Mouse (Mus musculus): ENCODE data around the gene Chn2. TPM values are rescaled to one million over a fixed set of nuclear protein-coding genes. Genes with fewer than 3 reads are reported as not detected.

Chn2 gene
- polyA plus RNA-seq (2015; fragmentation: Nextera tagmentation; extraction: Ambion mirVana), result 29.2 and 32.4 TPM in 2 replicates

- Histone ChIP-seq H3K9ac (ENCODE audit: low read depth, low read length) (peak within 1 kb of the TSS; percentile 95), H3K9me3 (replicated peaks; ENCODE audit: control insufficient read depth, low read length, poor library complexity, severe bottlenecking) (no peaks in the 10 kb centered on the region), H3K36me3 (ENCODE audit: control insufficient read depth, insufficient read depth, low read length) (no peaks in the 10 kb centered on the region), H3K4me2 (ENCODE audit: low read length) (peak within 1 kb of the TSS; percentile 83), H3K4me1 (ENCODE audit: control insufficient read depth, insufficient read depth, low read length) (peaks cover 29% of the 10 kb centered on the region), H3K27me3 (ENCODE audit: control insufficient read depth, insufficient read depth, low read depth, low read length) (no peaks in the 10 kb centered on the region), H3K27ac (ENCODE audit: low read length) (peak within 1 kb of the TSS; percentile 98), H3K4me3 (ENCODE audit: low read depth, low read length) (peak within 1 kb of the TSS; percentile 79)
- under 1% methylated on average over 40 of the region's 43 CpGs for WGBS
- ATAC-seq, result peak; percentile 84
Measured at GRCm38 (mm10) chr6:54039357-54039804, at the start of gene Chn2. Chn2 (plus strand) TSS chr6:54039554.

- H3K4me2 ChIP-seq (ENCODE audit: low read length), result no peak overlapping the region
- ATAC-seq, result no peak
- no peak overlapping the region for H3K9ac ChIP-seq (ENCODE audit: low read depth, low read length)
- no peak overlapping the region for H3K4me3 ChIP-seq (ENCODE audit: low read depth, low read length)
- no peak overlapping the region for H3K27ac ChIP-seq (ENCODE audit: low read length)
- H3K9me3 ChIP-seq (replicated peaks; ENCODE audit: control insufficient read depth, low read length, poor library complexity, severe bottlenecking), result no peaks in the 10 kb centered on the region
- H3K27me3 ChIP-seq (ENCODE audit: control insufficient read depth, insufficient read depth, low read depth, low read length), result no peaks in the 10 kb centered on the region
- H3K4me1 ChIP-seq (ENCODE audit: control insufficient read depth, insufficient read depth, low read length), result no peaks in the 10 kb centered on the region
- H3K36me3 ChIP-seq (ENCODE audit: control insufficient read depth, insufficient read depth, low read length), result no peaks in the 10 kb centered on the region
- WGBS, result 75% methylated on average over 3 of the region's 3 CpGs
Measured at GRCm38 (mm10) chr6:53992386-53992785, 47.0 kb upstream of the Chn2 start.

- Histone ChIP-seq H3K27me3 (ENCODE audit: control insufficient read depth, insufficient read depth, low read depth, low read length) (no peaks in the 10 kb centered on the region), H3K4me2 (ENCODE audit: low read length) (no peak overlapping the region), H3K4me1 (ENCODE audit: control insufficient read depth, insufficient read depth, low read length) (no peaks in the 10 kb centered on the region), H3K4me3 (ENCODE audit: low read depth, low read length) (no peak overlapping the region), H3K27ac (ENCODE audit: low read length) (no peak overlapping the region), H3K9me3 (replicated peaks; ENCODE audit: control insufficient read depth, low read length, poor library complexity, severe bottlenecking) (no peaks in the 10 kb centered on the region), H3K9ac (ENCODE audit: low read depth, low read length) (no peak overlapping the region), H3K36me3 (ENCODE audit: control insufficient read depth, insufficient read depth, low read length) (no peaks in the 10 kb centered on the region)
- no peak for ATAC-seq
- WGBS, result 69% methylated on average over 4 of the region's 4 CpGs
Measured at GRCm38 (mm10) chr6:53995519-53995918, 43.8 kb upstream of the Chn2 start.

GRCm38 (mm10) chr6:53996226-53996955, 43.0 kb upstream of the Chn2 start:
- no peaks in the 10 kb centered on the region for H3K27me3 ChIP-seq (ENCODE audit: control insufficient read depth, insufficient read depth, low read depth, low read length)
- H3K4me2 ChIP-seq (ENCODE audit: low read length), result no peak overlapping the region
- 0 out of 2 replicates have a peak, but pooled peaks cover 3% of the 10 kb centered on the region for H3K9me3 ChIP-seq (replicated peaks; ENCODE audit: control insufficient read depth, low read length, poor library complexity, severe bottlenecking)
- H3K36me3 ChIP-seq (ENCODE audit: control insufficient read depth, insufficient read depth, low read length), result no peaks in the 10 kb centered on the region
- ATAC-seq, result no peak
- H3K9ac ChIP-seq (ENCODE audit: low read depth, low read length), result no peak overlapping the region
- no peak overlapping the region for H3K4me3 ChIP-seq (ENCODE audit: low read depth, low read length)
- H3K4me1 ChIP-seq (ENCODE audit: control insufficient read depth, insufficient read depth, low read length), result no peaks in the 10 kb centered on the region
- 95% methylated on average over 3 of the region's 3 CpGs for WGBS
- H3K27ac ChIP-seq (ENCODE audit: low read length), result no peak overlapping the region

- Histone ChIP-seq H3K27me3 (ENCODE audit: control insufficient read depth, insufficient read depth, low read depth, low read length) (no peaks in the 10 kb centered on the region), H3K4me3 (ENCODE audit: low read depth, low read length) (no peak overlapping the region), H3K4me1 (ENCODE audit: control insufficient read depth, insufficient read depth, low read length) (peaks cover 8% of the 10 kb centered on the region; the same call in 1 of the 2 replicates), H3K27ac (ENCODE audit: low read length) (no peak overlapping the region), H3K9ac (ENCODE audit: low read depth, low read length) (no peak overlapping the region), H3K9me3 (replicated peaks; ENCODE audit: control insufficient read depth, low read length, poor library complexity, severe bottlenecking) (0 out of 2 replicates have a peak, but pooled peaks cover 3% of the 10 kb centered on the region), H3K36me3 (ENCODE audit: control insufficient read depth, insufficient read depth, low read length) (no peaks in the 10 kb centered on the region), H3K4me2 (ENCODE audit: low read length) (no peak overlapping the region)
- no peak for ATAC-seq
- WGBS, result 79% methylated on average over 4 of the region's 4 CpGs
Measured at GRCm38 (mm10) chr6:54005302-54005701, 34.1 kb upstream of the Chn2 start.

GRCm38 (mm10) chr6:54008448-54009120, 30.8 kb upstream of the Chn2 start:
- Histone ChIP-seq H3K27ac (ENCODE audit: low read length) (peak overlapping the region; percentile 30; the same call in 1 of the 2 replicates), H3K4me3 (ENCODE audit: low read depth, low read length) (peak overlapping the region; percentile 2; the same call in 1 of the 2 replicates), H3K36me3 (ENCODE audit: control insufficient read depth, insufficient read depth, low read length) (no peaks in the 10 kb centered on the region), H3K4me2 (ENCODE audit: low read length) (peak overlapping the region; percentile 47), H3K4me1 (ENCODE audit: control insufficient read depth, insufficient read depth, low read length) (peaks cover 11% of the 10 kb centered on the region; the same call in 1 of the 2 replicates), H3K9me3 (replicated peaks; ENCODE audit: control insufficient read depth, low read length, poor library complexity, severe bottlenecking) (no peaks in the 10 kb centered on the region), H3K27me3 (ENCODE audit: control insufficient read depth, insufficient read depth, low read depth, low read length) (no peaks in the 10 kb centered on the region), H3K9ac (ENCODE audit: low read depth, low read length) (peak overlapping the region; percentile 15; the same call in 1 of the 2 replicates)
- 35% methylated on average over 16 of the region's 16 CpGs for WGBS
- ATAC-seq, result no peak

- no peaks in the 10 kb centered on the region for H3K36me3 ChIP-seq (ENCODE audit: control insufficient read depth, insufficient read depth, low read length)
- no peaks in the 10 kb centered on the region for H3K27me3 ChIP-seq (ENCODE audit: control insufficient read depth, insufficient read depth, low read depth, low read length)
Measured at GRCm38 (mm10) chr6:54009293-54009692, 30.1 kb upstream of the Chn2 start.

GRCm38 (mm10) chr6:54010362-54010761, 29.0 kb upstream of the Chn2 start:
- Histone ChIP-seq H3K27me3 (ENCODE audit: control insufficient read depth, insufficient read depth, low read depth, low read length) (no peaks in the 10 kb centered on the region), H3K36me3 (ENCODE audit: control insufficient read depth, insufficient read depth, low read length) (no peaks in the 10 kb centered on the region), H3K4me1 (ENCODE audit: control insufficient read depth, insufficient read depth, low read length) (peaks cover 11% of the 10 kb centered on the region; the same call in 1 of the 2 replicates), H3K9ac (ENCODE audit: low read depth, low read length) (no peak overlapping the region), H3K27ac (ENCODE audit: low read length) (no peak overlapping the region), H3K4me3 (ENCODE audit: low read depth, low read length) (no peak overlapping the region), H3K4me2 (ENCODE audit: low read length) (no peak overlapping the region), H3K9me3 (replicated peaks; ENCODE audit: control insufficient read depth, low read length, poor library complexity, severe bottlenecking) (no peaks in the 10 kb centered on the region)
- WGBS, result 42% methylated on average over 9 of the region's 9 CpGs
- ATAC-seq, result no peak

More at GRCm38 (mm10) chr6:54009293-54009692, 30.1 kb upstream of the Chn2 start:
- Histone ChIP-seq H3K9ac (ENCODE audit: low read depth, low read length) (no peak overlapping the region), H3K4me3 (ENCODE audit: low read depth, low read length) (no peak overlapping the region), H3K4me2 (ENCODE audit: low read length) (no peak overlapping the region), H3K4me1 (ENCODE audit: control insufficient read depth, insufficient read depth, low read length) (peaks cover 11% of the 10 kb centered on the region; the same call in 1 of the 2 replicates), H3K27ac (ENCODE audit: low read length) (no peak overlapping the region), H3K9me3 (replicated peaks; ENCODE audit: control insufficient read depth, low read length, poor library complexity, severe bottlenecking) (no peaks in the 10 kb centered on the region)
- ATAC-seq, result no peak
- whole genome bisulfite sequencing, result 24% methylated on average over 4 of the region's 4 CpGs

- H3K36me3 ChIP-seq (ENCODE audit: control insufficient read depth, insufficient read depth, low read length), result no peaks in the 10 kb centered on the region
- ATAC-seq, result no peak
- 100% methylated on average over 1 of the region's 1 CpGs for WGBS
Measured at GRCm38 (mm10) chr6:54012163-54012562, 27.2 kb upstream of the Chn2 start.

More at GRCm38 (mm10) chr6:54012163-54012562, 27.2 kb upstream of the Chn2 start:
- Histone ChIP-seq H3K4me1 (ENCODE audit: control insufficient read depth, insufficient read depth, low read length) (peaks cover 11% of the 10 kb centered on the region; the same call in 1 of the 2 replicates), H3K9me3 (replicated peaks; ENCODE audit: control insufficient read depth, low read length, poor library complexity, severe bottlenecking) (no peaks in the 10 kb centered on the region), H3K4me3 (ENCODE audit: low read depth, low read length) (no peak overlapping the region), H3K9ac (ENCODE audit: low read depth, low read length) (no peak overlapping the region), H3K27ac (ENCODE audit: low read length) (no peak overlapping the region), H3K4me2 (ENCODE audit: low read length) (no peak overlapping the region), H3K27me3 (ENCODE audit: control insufficient read depth, insufficient read depth, low read depth, low read length) (no peaks in the 10 kb centered on the region)

Data from midbrain, embryonic 16.5 days (tissue).